Mouse (Mus musculus): Measurements from ENCODE around the gene Adamtsl1.

Adamtsl1 gene

DNA sequence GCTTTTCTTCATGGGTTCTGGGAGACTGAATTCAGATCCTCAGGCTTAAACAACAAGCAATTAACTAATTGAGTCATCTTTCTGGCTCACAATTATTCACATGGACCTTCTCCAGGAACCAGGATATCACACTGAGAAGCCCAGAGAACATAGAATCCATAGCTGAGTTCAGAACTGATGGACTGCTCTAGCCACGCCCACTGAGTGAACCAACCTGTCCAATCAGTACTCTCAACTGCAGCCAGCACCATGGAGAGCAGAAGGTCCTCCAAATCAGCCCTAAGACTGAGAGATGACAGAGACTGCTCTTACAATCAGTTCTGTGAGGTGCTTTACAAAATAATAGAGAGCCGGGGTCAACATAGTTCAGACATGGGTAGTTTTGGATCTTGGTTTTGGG is 276.3 kb downstream of the Adamtsl1 start:
- DNase-seq (ENCODE audit: low read depth, low spot score) = no peak

DNA sequence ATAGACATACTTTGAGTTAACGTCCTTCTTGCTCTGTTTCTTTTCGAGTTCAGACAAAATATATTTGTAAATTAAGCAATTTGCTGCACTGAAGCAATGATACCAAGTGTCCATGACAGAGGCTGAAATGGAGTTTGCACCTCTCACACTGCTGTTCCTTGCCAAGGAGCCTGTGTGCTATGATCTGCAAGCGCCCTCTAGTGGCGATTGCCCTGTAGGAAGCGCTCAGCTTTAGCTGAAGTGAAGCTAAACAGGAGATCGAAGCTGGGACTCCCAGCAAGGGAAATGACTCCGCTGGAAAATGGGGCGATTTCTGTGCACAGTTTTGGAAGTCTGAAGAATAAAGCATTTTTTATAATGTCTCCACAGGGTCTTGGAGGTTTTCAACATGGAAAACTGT is 287.8 kb downstream of the Adamtsl1 start:
- peak; percentile 36 for DNase-seq (ENCODE audit: low read depth, low spot score)

DNA sequence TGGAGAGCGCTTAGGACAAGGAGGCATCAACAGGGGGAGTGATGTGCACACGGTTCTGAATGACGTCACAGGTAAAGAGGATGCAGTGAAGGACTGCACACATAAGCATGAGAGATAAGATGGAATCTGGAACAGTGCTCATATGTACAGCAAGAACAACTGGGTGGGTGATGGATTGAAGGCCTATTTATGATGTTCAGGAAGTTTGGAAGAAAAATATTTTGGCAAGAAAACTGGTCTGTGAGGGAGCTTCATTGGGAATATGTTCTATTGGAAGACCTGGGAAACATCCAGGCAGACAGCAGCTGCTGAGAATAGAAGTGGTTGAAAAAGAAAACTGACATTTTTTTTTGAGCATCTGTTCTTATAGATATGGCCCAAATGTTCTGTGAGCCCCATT is 300.4 kb downstream of the Adamtsl1 start:
- DNase-seq (ENCODE audit: low read depth, low spot score) = no peak

DNA sequence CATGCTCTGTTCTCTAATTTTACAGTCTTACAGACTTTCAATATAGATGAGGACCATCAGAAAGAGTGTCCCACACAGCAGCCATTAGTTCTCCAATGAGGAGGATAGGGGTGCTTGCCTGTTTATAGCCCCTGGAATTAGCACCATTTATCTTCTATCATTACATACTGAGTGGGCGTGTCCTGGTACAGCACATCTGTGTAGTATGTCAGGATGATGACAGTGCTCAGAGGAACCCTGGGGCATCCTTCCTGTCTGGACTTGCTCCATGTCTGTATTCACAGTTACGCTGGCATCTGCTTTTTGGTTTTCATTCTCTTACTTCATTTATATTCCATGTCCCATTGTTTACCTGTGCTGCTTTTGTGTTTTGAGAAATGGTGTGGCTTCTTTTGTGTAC is 304.5 kb downstream of the Adamtsl1 start:
- no peak for DNase-seq (ENCODE audit: low read depth, low spot score)

DNA sequence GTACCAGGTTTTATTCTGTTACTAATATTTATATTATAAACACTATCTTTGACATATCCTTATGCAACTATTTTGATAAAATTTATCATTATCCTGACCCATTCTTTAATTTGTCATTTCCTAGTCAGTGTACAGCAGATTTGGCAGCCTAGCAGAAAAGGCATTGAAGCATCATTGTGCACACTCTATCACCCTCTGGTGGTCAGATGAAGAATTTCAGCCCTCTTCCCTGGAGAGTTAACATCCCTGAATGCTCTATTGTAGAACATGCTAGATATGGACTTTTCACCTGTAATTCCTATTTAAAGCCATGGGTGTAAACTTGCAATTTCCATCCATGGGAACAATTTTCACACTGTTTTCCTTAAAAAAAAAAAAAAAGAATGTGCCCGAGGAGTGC is 305.2 kb downstream of the Adamtsl1 start:
- DNase-seq (ENCODE audit: low read depth, low spot score) = no peak

DNA sequence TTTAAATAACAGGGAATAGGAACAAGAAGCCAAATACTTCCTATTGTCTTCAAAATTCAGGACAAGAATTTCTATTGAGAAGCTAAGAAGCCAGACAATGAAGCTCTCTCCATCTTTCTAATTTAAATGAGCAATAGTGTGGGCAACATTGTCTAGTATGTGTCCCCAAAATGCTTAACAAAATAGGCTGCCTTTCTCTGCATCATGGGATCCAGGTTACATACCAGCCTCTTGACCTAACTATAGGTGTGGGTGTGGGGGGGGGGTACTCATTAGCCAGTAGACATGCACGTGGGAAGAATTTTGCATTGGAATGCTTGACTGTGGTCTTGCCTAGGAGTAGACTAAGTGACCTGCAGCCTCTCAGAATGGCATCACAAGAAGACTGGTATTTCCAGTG is 305.9 kb downstream of the Adamtsl1 start:
- no peak for DNase-seq (ENCODE audit: low read depth, low spot score)

DNA sequence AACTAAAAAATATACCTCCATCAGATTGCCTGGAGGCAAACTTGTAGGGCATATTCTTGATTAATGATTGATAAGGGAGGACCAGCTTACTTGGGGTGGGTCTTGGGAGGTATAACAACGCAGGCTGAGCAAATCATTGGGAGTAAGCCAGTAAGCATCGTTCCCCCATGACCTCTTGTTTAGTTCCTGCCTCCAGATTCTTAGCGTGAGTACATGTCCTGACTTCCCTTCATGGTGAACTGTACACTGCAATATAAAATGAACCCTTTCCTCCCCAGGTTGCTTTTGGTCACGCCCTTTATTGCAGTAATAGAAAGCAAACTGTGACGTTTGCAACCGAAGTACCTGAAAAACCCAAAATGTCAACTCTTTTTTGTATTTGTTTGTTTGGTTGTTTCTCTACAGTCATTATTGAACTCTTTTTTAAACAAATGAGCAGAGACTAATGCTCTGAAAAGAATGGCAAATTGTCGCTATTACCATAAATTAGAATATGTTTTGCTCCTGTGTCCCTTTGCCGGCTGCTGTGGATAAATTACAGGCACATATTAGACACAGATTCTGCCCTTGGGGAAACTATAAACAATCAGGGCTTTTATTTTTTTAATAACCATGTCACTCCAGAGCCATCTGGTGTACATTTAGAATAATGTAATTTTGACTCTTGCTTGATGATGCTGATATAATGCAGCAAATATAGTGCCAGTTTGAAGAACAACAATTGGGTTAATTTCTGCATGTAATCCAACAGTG is 310.2 kb downstream of the Adamtsl1 start:
- DNase-seq (ENCODE audit: low read depth, low spot score) = no peak

DNA sequence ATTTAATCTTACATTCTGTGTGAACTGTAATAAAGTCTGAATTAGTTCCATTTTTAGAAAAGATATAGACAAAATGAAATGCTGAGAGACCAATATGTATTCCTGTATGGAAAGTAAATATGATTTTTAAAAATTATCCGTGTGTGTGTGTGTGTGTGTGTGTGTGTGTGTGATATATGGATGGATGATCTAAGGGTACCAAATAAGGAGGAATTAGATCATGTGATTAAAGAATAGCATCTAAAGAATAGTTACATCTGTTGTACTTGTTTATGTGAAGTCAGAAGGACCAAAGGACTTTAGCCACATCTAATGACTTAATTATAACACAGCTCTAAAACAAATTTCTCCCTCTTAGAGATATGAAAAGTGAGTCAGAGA is 310.7 kb downstream of the Adamtsl1 start:
- DNase-seq (ENCODE audit: low read depth, low spot score) = no peak

DNA sequence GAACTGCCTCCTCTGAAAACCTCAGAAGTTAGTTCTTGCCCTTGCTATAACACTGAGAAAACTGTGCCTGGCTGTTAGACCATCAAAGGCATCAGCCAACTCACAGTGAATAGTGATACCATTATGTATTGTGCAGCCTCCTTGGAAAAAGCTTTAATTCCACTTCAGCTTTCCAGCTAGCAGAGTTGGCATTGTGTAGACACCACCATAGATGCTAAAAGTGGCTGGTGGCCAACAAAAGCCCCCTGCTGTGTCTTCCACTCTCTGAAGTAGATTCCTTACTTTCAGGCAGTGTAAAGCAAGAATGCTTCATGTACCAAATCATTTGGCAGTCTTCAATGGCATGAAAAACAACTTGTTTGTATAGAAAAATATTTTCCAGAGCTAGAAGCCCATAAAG is 323.1 kb downstream of the Adamtsl1 start:
- DNase-seq (ENCODE audit: low read depth, low spot score) = no peak

DNA sequence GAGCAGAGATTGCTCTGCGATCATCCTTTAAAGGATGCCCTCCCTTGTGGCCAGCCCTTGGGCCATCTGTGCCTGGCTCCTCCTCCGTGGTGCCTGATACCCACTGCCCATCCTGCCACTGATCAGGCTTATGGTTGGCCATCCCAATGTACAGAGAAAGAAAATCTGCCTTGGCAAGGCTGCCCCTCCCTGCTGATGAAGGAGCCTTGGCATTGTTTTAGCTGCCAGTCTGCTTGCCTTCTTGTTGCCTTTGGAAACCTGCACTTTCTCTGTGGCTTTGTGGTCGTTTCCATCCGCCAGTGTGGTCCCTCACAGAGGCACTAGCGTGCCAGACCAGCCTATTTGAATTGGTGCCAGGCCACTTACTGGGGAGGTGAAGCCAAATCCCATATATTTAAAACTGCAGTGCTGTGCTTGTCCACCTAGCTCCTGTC is 323.6 kb downstream of the Adamtsl1 start:
- no peak for DNase-seq (ENCODE audit: low read depth, low spot score)

DNA sequence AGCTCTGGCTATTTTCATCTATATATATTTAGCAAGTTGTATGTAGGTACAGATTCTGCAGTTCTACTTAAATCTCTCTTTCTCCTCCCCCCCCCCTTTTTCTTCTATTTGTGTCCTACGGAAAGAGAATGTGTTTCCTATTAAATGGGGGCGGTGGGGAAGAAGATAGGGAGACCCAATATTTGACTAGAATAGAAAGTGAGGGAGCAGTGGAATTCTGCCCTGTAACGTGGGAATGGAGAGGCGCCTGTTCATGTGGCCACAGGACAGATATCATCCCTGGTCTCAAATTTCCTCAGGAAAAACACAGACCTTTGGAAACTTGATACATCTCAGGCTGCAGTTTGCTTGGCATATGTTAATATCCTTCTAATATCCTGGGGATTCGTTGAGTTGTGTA is 324.1 kb downstream of the Adamtsl1 start:
- DNase-seq (ENCODE audit: low read depth, low spot score) = no peak

DNA sequence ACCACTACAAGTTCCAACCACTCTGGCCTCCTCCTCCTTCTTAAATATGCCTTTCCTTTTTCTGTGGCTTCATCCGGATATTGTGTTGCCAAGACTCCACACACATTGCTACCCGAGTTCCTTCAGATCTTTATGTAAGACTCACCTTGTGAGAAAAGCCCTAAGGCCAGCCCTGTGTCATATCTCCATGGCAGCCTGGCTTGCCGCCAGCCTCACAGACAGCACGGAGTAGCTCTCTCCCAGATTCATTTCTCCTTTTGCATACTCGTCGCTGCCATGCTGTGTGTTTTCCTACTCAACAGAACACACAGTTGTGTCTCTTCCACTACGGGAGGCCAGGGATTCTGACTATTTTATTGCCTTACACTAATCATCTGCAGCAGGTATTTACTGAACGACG is 328.1 kb downstream of the Adamtsl1 start:
- DNase-seq (ENCODE audit: low read depth, low spot score) = no peak

DNA sequence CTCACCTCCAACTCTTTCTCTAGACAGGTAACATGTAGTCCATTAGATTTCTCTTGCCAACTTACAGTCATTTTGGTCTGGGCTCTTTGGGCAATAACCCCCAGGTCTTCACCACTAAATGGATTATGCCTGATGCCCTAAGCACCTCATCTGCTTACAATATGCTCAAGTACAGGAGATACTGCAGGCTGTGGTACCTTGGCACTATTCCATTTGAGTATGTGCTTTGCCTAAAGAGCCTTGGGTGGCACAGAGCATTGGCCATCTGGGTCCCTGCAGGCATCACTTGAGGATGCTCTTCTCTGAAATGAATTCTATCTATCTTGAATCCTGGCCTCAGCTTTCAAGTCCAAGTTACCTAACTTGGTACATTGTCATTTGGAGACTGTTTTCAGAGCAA is 330.4 kb downstream of the Adamtsl1 start:
- DNase-seq (ENCODE audit: low read depth, low spot score) = no peak

DNA sequence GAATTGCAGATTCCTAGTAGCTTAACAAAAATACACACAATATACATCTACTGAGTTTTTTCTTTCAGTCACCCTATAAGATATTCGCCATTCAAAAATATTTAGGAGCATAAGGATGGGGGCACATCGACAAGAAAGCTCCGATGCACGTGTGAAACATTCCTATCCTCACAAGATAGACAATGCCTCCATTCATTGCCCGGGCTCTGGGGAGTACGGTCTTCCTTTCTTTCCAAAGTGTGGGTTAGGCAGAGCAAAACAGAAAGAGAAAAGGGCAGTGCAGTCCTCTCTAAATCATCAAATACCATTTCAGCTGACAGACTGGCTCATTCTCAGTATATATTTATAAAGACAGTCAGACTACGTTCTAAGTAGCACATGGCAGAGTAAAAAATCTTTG is 332.0 kb downstream of the Adamtsl1 start:
- DNase-seq (ENCODE audit: low read depth, low spot score) = no peak

DNA sequence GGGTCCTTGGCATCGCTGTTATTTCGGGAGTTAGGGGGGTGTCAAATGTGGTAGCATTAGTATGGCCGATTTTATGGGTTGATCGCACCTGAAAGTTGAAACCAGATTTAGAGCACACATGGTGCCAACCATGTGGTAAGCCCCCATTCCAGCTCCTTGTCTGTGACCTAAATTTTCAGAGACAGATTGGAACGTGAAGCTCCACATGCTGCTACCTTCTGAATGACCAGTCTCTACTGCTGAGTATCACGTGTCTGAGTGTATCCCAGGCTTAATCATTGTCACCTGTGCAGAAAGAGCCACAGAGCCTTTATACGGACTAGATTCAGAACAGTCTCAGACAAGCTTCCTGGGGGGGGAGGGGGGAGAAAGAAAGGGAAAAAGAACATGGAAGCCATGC is 339.4 kb downstream of the Adamtsl1 start:
- no peak for DNase-seq (ENCODE audit: low read depth, low spot score)

DNA sequence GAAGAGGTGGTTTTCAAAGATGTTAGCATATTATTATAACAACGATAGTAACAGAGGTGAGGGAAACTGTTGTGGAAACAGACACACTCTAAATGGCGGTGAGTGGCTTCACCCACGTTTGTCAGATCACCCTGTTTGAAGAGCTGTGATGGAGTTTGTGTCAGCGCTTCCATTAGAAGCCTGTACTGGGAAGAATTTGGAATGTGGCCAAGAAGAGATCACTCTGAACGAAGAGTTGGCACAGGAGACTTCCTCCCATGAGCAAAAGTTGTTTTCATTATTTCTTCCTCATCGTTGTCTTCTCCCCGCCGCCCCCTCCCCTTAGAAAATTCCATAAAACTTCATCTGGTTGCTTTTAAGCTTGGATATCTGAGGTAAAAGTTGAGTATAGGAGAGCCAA is 340.5 kb downstream of the Adamtsl1 start:
- no peak for DNase-seq (ENCODE audit: low read depth, low spot score)

DNA sequence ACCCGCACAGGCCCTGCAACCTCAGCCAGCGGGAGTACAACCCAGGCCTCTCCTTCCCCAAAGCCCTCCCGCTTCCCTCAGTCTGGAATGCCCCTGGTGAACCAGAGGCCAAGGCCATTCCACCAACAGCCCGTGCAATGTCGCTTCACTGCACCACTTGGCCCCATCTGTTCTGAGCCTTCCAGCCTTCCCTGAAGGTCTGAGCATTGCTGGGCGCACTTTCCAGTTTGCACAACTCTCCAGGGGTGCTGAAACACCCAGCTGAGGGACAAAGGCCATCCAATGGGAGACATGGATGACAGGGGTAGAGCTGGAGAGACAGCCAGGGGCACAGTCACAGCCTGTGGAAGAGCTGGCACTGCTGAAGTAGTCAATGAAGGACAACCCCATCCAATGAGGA is 365.4 kb downstream of the Adamtsl1 start:
- DNase-seq (ENCODE audit: low read depth, low spot score) = no peak

DNA sequence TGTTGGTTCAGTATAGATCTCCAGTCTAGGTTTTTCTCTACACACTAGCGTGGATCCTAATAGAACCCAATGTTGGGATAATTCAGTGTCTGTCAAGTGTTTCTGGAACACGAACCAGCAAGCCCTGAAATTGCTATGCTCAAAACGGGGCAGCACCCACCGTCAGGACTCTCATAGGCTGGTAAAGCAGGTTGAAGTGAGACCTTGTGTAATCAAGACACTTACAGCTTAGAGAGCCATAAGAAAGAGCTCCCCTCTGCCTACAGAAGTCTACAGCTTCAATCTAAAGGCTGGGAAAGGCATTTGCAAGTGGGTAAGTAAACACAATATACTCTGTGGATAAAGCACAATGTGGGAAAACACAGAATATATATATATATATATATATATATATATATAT is 367.3 kb downstream of the Adamtsl1 start:
- DNase-seq (ENCODE audit: low read depth, low spot score) = no peak

DNA sequence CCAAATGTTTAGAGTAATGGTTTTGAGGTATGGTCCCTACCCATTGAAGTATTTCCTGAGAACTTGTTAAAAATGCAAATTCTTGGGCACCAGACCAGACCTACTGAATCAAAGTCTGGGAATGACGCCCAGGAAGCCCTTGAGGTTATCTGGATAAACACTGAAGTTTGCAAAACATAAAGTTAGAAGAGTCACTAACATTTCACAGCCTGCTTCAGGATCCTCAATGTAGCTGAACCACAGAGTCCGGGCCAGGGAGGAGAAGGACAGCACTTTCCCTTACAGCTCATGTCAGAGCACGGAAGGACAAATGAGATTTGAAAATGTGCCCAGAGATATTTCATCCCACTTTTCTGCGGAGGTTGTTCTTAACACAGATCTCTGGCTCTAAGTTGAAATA is 370.1 kb downstream of the Adamtsl1 start:
- DNase-seq (ENCODE audit: low read depth, low spot score) = no peak

DNA sequence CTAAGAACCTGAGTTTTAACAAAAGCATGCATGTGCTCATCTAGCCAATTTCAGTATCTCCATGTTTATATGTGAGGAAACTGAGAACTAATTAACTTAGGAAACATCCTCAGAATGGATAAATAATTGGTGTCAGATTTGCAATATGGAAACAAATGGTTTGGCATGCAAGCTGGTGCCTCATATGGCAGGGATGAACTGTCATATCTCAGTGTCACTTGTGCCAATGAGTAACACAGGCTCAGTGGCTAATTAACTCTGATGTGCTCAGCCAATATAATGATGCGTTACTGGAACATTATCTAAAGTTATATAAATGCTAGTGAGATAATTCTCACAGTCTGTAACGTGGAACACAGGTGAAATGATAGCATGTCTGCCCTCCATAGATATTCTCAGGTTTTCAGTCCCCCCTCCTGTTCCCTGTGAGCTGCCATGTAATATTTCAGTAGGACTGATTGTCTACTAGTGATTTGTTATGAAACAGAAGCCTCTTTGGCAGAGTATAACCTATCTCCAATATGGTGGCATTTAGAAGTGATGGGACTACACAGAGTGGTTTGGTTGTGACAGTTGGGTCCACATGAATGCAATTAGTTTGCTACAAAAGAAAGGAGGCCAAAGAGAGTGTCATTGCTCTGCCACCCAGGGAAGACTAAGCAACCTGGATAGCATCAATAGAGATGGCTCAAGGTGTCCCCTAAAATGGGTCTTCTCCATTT is 376.1 kb downstream of the Adamtsl1 start:
- no peak for DNase-seq (ENCODE audit: low read depth, low spot score)

DNA sequence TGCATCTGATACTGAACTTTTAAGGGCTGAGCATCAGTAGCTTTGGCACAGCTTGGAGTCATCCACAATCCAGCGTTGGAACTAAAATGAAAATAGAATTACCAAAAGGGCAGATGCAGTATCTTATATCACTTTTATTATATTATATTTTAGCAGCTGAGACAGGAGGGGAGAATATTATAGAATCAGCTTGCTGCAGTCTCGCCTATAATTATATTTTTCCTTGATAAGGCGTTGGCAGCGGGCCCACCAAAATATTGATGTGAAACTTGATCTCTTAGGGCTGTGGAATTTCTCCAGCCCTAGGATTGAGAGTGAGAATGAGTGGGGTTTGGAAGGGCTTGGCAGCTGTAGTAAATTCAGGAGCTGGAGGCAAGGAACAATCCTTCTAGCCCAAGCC is 387.3 kb downstream of the Adamtsl1 start:
- DNase-seq (ENCODE audit: low read depth, low spot score) = no peak

DNA sequence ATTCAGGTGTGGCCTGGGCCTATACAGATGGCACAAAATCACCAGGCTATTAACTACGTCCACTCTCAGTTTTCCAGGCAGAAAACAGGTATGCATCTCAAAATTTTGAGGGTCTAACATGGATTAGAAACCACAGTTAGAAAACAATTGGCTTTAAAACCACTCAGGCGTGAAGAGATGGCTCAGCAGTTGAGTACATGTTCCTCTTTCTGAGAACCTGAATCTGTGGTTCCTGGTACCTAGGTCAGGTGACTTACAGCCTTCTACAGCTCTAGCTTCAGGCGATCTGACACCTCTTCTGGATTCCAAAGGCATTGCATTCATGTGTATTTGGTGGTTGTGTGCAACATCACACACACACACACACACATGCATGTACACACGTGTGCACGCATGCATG is 390.2 kb downstream of the Adamtsl1 start:
- DNase-seq (ENCODE audit: low read depth, low spot score) = no peak

DNA sequence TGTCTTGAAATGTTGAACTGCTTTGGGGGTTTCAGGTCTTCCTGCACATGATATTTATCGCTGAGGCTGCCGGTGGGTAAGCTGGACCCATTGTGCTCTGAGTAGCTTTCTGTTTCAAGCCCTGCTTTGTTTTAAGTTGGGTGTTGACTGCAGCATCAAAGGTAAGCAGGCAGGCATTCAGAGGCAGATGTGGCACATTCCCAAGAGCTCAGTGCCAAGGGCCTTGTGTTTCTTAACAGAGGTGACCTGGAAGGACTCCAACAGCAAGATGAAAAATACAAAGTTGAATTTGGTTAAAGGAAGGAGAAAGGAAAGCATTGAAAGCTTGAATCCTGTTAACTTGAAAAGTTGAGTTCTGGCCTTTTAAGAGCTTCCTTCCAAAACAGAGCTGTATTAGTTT is 402.1 kb downstream of the Adamtsl1 start:
- no peak for DNase-seq (ENCODE audit: low read depth, low spot score)

DNA sequence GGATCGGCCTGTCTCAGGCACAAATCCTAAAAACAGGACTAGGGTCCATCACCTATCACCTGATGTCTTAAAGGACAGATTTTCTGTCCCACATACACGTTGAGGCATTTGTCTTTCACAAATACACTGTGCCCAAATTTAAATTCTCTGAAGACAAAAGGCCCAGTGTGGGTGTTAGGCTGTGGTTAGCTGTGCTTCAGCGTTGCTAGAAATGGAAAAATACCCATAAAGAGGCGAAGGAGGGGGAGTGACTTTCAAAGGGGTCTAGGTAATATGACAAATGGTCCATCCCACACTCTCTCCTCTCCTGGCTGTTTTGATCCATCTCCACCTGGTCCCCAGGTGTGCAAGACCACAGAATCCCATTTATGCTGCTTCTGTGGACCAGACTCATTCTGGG is 404.4 kb downstream of the Adamtsl1 start:
- DNase-seq (ENCODE audit: low read depth, low spot score) = no peak
